Mouse (Mus musculus): ENCODE measurements at regions not wholly inside any gene's neighbourhood (a gene's known extent, or its start where the extent isn't known, plus 50 kb on each side); places are given as distances from the start of the nearest gene placed in this dataset.
A peak's percentile ranks its signal among the peaks of the same experiment; 100 is the strongest.

- intact Hi-C loops (cut with DNase I), result no loop called here
- peak; percentile 59 to 77 for DNase-seq (ENCODE audit: low spot score in 2 of 2)
These were observed 77.5 kb upstream of the Tiam2 start for GRCm38 (mm10) chr17:3248875-3249274.

GRCm38 (mm10) chr17:3249320-3249719 is 77.1 kb upstream of the Tiam2 start:
- intact Hi-C loops (cut with DNase I), result no loop called here
- no peak for DNase-seq (ENCODE audit: low spot score in 2 of 2)

- intact Hi-C loops (cut with DNase I), result no loop called here
- peak in 1 of 2 experiments; percentile 69 for DNase-seq (ENCODE audit: low spot score in 2 of 2)
These were observed 75.2 kb upstream of the Tiam2 start for GRCm38 (mm10) chr17:3251176-3251575.

- intact Hi-C loops (cut with DNase I), result no loop called here
- no peak for DNase-seq (ENCODE audit: low spot score in 2 of 2)
These were observed 74.4 kb upstream of the Tiam2 start for GRCm38 (mm10) chr17:3251966-3252365.

- peak; percentile 66 to 86 for DNase-seq (ENCODE audit: low spot score in 2 of 2)
- intact Hi-C loops (cut with DNase I), result no loop called here
These were observed 72.7 kb upstream of the Tiam2 start for GRCm38 (mm10) chr17:3253508-3254176.

GRCm38 (mm10) chr17:3256765-3257164 is 69.6 kb upstream of the Tiam2 start:
- intact Hi-C loops (cut with DNase I), result no loop called here
- no peak for DNase-seq (ENCODE audit: low spot score in 2 of 2)

GRCm38 (mm10) chr17:3258811-3259510 is 67.4 kb upstream of the Tiam2 start:
- intact Hi-C loops (cut with DNase I), result no loop called here
- DNase-seq (ENCODE audit: low spot score in 2 of 2), result no peak

- no peak for DNase-seq (ENCODE audit: low spot score in 2 of 2)
- intact Hi-C loops (cut with DNase I), result no loop called here
These were observed 65.6 kb upstream of the Tiam2 start for GRCm38 (mm10) chr17:3260796-3261195.

GRCm38 (mm10) chr17:3273108-3274091 is 53.0 kb upstream of the Tiam2 start:
- intact Hi-C loops (cut with DNase I), result loop anchor here (5.0 kb wide), 2 partner anchors 174 to 234 kb away; no protein-coding TSS in a partner anchor
- peak; percentile 89 to 90 for DNase-seq (ENCODE audit: low spot score in 2 of 2)

- intact Hi-C loops (cut with DNase I), result loop anchor here (5.0 kb wide), 2 partner anchors 173 to 233 kb away; no protein-coding TSS in a partner anchor
- no peak for DNase-seq (ENCODE audit: low spot score in 2 of 2)
These were observed 51.7 kb upstream of the Tiam2 start for GRCm38 (mm10) chr17:3274449-3275285.

Measured in left cerebral cortex, postnatal 14 days (tissue).